Mouse (Mus musculus) thymus, adult 2 months (tissue): ENCODE measurements around the gene 9130230L23Rik.

Source experiments
- CTCF ChIP-seq: fragments of 200-500 bp; IDR thresholded peaks from 2 replicates; pipeline ENCODE4 v1.5.1; 2012; ENCODE audit warnings: mild to moderate bottlenecking, control low read depth, low read length, moderate library complexity, borderline replicate concordance; ENCODE audit not compliant: control insufficient read depth, poor library complexity, insufficient read depth; ENCODE audit errors: extremely low read depth
- POLR2A ChIP-seq: fragments of 200-500 bp; IDR thresholded peaks from 2 replicates; pipeline ENCODE4 v1.6.1; 2012; ENCODE audit warnings: mild to moderate bottlenecking, low read length, control low read depth, moderate library complexity; ENCODE audit not compliant: control insufficient read depth, poor library complexity, insufficient read depth; ENCODE audit errors: extremely low read depth

DNA sequence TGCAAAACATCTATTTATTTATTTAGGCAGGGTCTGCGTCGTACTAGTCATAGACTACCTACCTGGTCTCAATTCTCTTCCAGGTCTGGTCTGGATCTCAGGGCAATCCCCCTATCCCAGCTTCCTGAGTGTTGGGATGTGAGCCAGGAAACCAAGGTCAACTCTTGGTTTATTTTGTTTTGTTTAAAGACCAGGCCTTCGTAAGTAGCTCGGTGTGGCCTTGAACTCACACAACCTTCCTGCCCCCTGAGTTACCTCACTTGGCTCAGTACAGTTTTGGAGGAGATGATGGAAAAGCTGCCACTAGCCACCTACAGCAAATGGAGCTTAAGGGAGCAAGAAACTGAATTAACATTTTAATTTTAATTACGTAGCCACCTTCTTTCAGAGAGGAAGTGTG, 24.1 kb upstream of the 9130230L23Rik start:
- TF ChIP-seq POLR2A: no peak
- TF ChIP-seq CTCF: no peak
